Mouse (Mus musculus) ES-Bruce4 (cell line): ENCODE measurements around the gene Fndc10. TPM values are rescaled to one million over a fixed set of nuclear protein-coding genes. Genes with fewer than 3 reads are reported as not detected.

Experiments used
- H3K27ac ChIP-seq: 2 replicates; pipeline ENCODE4 v1.5.1; 2012; ENCODE audit warnings: low read length, inconsistent platforms; ENCODE audit not compliant: insufficient read depth
- H3K27me3 ChIP-seq: 2 replicates; pipeline ENCODE4 v1.6.1; 2012; ENCODE audit warnings: mild to moderate bottlenecking, low read length, inconsistent platforms; ENCODE audit not compliant: control insufficient read depth, poor library complexity, insufficient read depth, severe bottlenecking
- H3K36me3 ChIP-seq: 2 replicates; pipeline ENCODE4 v1.6.1; 2012; ENCODE audit warnings: inconsistent platforms, mild to moderate bottlenecking, low read length, moderate library complexity; ENCODE audit not compliant: control insufficient read depth, poor library complexity, insufficient read depth, severe bottlenecking
- H3K4me1 ChIP-seq: one replicate; pipeline ENCODE4 v1.8.1; 2011; ENCODE audit warnings: low read length; ENCODE audit not compliant: control insufficient read depth, insufficient read depth
- H3K4me3 ChIP-seq: 2 replicates; pipeline ENCODE4 v1.5.1; 2011; ENCODE audit warnings: low read depth, mild to moderate bottlenecking, low read length
- H3K9ac ChIP-seq: 2 replicates; pipeline ENCODE4 v1.6.1; 2012; ENCODE audit warnings: low read depth, mild to moderate bottlenecking, inconsistent platforms; ENCODE audit not compliant: poor library complexity, severe bottlenecking
- H3K9me3 ChIP-seq: replicated peaks from 2 replicates; pipeline ENCODE4 v1.6.1; 2012; ENCODE audit warnings: mild to moderate bottlenecking, low read length, inconsistent platforms; ENCODE audit not compliant: control insufficient read depth, poor library complexity, insufficient read depth, severe bottlenecking
- CTCF ChIP-seq: IDR thresholded peaks from one replicate; pipeline ENCODE4 v1.8.1; 2011; ENCODE audit warnings: low read depth, low read length
- EP300 ChIP-seq: IDR thresholded peaks from 2 replicates; pipeline ENCODE4 v1.6.1; 2011; ENCODE audit warnings: low read depth, low read length; ENCODE audit not compliant: insufficient read depth
- POLR2A ChIP-seq: IDR thresholded peaks from one replicate; pipeline ENCODE4 v1.8.1; 2011; ENCODE audit warnings: low read length; ENCODE audit not compliant: insufficient read depth
- polyA plus RNA-seq: library from polyadenylated mRNA; stranded (reverse); fragments of >200 nt; gene quantifications from 2 replicates; pipeline ENCODE4 v1.2.4, GENCODE M21; 2011; ENCODE audit warnings: low read depth; ENCODE audit not compliant: missing spikeins, insufficient read depth, insufficient read length

The Fndc10 gene
- polyA plus RNA-seq, 1 experiment, result 11.9 TPM

DNA sequence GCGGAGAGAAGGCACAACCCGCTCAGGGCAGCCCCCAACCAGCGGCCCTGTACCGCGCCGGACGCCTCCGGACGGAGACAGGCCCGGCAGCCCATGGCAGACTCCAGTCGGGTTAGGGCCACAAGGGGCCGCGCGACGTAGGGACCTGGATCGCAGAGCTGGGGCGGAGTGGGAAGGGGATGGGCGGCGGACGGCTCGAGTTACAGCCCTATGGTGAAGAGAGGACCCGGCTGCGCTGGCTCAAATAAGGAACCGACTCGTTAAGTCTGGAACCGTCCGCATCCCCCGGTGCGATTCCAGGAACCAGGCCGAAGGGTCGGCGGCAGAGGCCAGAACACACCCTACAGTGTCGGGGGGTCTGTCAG is 41.1 kb upstream of the Fndc10 start, which contains the start of gene Mmp23:
Gene Mmp23 (minus strand): TSS at position 299 of the 365 bp plus-strand sequence.
- peaks cover 5% of the 10 kb centered on the region for H3K4me1 ChIP-seq
- H3K27me3 ChIP-seq, result no peaks in the 10 kb centered on the region
- H3K4me3 ChIP-seq, result peak within 1 kb of the TSS; percentile 65
- peaks cover 17% of the 10 kb centered on the region for H3K36me3 ChIP-seq
- H3K27ac ChIP-seq, result 0 out of 2 replicates have a peak within 1 kb of the TSS, but pooled peaks have one; percentile 4
- H3K9me3 ChIP-seq, result no peaks in the 10 kb centered on the region
- TF ChIP-seq CTCF, result no peak
- no peak for TF ChIP-seq EP300
- TF ChIP-seq POLR2A, result no peak
- peak within 1 kb of the TSS; percentile 79 for H3K9ac ChIP-seq

DNA sequence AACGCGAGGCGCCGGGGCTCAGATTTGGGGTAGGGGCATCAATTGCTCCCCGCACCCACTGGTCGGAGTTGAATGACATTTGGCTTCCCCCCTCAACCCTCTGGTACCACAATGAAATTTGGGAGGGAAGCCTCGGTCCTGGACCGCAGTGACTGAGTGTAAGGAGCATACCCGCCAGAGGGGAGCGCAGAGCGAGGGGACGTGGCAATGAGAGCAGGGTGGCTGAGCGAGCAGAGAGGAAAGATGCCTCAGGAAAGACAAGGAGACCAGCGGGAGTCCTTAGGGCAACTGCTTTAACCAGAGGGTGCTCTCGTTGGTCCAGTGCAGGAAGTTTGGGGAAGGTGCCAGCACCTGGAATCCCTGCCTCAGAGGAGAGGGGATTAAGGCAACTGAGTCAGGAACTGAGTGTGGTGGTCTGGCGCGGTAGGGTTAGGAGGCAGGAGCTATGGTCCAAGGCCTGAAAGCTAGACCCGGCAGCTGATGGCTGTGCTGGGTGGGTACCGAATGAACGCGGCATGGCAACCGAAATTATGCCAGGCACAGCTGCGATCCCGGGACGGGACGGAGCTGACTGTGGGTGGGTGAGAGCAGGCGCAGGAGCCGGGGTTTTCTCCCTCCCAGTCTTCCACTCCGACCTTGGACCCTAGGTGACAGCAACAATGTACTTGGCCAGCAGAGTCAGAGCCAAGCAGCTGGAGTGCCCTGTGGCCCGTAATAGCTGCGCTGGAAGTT is 40.5 kb upstream of the Fndc10 start:
- TF ChIP-seq EP300 (no peak), CTCF (no peak), POLR2A (no peak)
- no peaks in the 10 kb centered on the region for H3K27me3 ChIP-seq
- H3K4me1 ChIP-seq, result peaks cover 5% of the 10 kb centered on the region
- peak overlapping the region; percentile 65 for H3K4me3 ChIP-seq
- H3K9me3 ChIP-seq, result no peaks in the 10 kb centered on the region
- H3K27ac ChIP-seq, result 0 out of 2 replicates have a peak overlapping the region, but pooled peaks have one; percentile 4
- H3K36me3 ChIP-seq, result peaks cover 13% of the 10 kb centered on the region
- H3K9ac ChIP-seq, result peak overlapping the region; percentile 79

DNA sequence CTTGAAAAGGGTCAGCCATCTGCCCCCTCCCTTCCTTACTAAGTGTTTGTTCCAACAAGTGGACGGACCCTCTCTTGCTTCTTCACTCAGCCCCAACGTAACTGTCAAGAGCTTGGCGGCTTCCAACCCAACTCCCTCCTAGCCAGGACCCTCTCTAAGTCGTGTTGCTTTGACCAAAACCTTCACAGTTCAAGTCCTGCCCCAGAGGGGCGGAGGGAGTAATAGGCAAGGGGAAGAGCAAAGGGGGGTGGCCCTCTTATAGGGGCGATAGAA is 40.0 kb upstream of the Fndc10 start:
- H3K4me3 ChIP-seq, result peak overlapping the region; percentile 65
- TF ChIP-seq EP300 (no peak), CTCF (no peak), POLR2A (no peak)
- H3K9me3 ChIP-seq, result no peaks in the 10 kb centered on the region
- peaks cover 8% of the 10 kb centered on the region for H3K36me3 ChIP-seq
- peaks cover 5% of the 10 kb centered on the region for H3K4me1 ChIP-seq
- H3K27me3 ChIP-seq, result no peaks in the 10 kb centered on the region
- peak overlapping the region; percentile 79 for H3K9ac ChIP-seq
- 0 out of 2 replicates have a peak overlapping the region, but pooled peaks have one; percentile 4 for H3K27ac ChIP-seq

DNA sequence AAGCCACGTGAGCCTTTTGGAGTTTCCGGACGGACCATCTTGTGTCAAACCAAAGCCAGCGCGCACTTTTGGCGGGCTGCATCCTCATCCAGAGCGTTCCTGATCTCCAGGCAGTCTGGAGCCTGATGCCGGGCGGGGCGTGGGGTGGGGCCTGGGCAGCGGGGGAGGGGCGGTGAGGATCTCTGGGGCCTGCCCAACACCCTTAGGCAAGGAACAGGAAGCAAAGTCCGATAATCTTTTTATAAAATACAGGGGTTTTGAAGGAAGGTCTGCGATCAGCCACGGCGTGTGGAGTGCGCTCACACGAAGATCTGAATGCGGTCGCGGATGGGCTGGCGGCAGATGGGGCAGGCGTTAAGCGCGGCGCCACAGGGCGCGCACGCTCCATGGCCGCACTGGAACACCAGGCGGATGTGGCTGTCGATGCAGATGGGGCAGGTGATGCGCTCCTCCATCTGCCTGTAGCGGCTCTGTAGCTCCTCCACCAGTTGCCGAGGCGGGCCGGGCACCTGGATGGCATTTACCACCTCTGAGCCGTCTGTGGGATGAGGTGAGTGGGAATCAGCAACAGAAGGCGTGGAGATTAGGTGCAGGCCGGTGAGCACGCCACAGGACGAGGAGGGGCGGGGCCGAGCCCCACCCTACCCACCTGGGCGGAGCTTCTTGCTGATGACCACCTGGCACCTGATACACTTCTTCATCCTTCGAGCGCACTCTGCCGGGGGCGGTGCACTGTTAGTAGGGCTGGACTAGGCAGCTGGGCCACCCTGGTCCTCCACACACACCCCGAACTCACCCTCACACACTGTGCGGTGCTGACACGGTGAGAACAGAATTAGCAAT is 39.5 kb upstream of the Fndc10 start:
- Histone ChIP-seq H3K9me3 (no peaks in the 10 kb centered on the region), H3K4me1 (peaks cover 5% of the 10 kb centered on the region), H3K36me3 (peaks cover 2% of the 10 kb centered on the region; the same call in 1 of the 2 replicates), H3K9ac (peak overlapping the region; percentile 79), H3K27ac (peak overlapping the region; percentile 0; the same call in 1 of the 2 replicates), H3K27me3 (no peaks in the 10 kb centered on the region), H3K4me3 (peak overlapping the region; percentile 65)
- TF ChIP-seq POLR2A, result peak; percentile 22
- TF ChIP-seq EP300, result no peak

DNA sequence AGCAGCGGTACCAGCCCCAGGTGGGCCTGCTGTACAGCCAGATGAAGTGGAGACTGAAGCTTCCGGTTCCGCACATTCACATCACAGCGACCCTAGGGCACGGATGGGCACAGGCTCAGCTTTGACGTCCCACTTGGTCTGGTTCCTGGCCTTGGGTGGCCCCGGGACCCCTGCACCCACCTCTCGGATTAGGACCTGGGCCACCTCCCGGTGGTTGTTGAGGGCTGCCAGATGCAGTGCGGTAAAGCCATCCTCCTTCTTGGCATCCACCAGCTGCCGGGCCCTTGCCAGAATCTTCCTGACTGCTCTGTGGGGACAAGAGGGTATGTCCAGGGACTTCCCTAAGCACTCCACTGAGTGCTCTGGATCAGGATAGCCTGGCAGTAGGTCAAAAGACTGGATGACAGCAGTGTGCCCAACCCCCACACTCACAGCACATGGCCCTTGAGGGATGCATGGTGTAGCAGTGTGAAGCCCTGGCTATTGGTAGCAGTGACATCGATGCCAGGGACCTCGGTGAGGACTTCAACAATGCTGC is 37.9 kb upstream of the Fndc10 start:
- Histone ChIP-seq H3K4me3 (no peak overlapping the region), H3K9ac (no peak overlapping the region), H3K4me1 (peaks cover under 1% of the 10 kb centered on the region), H3K36me3 (no peaks in the 10 kb centered on the region), H3K27me3 (no peaks in the 10 kb centered on the region), H3K27ac (no peak overlapping the region), H3K9me3 (no peaks in the 10 kb centered on the region)
- TF ChIP-seq CTCF (no peak), POLR2A (no peak), EP300 (no peak)

DNA sequence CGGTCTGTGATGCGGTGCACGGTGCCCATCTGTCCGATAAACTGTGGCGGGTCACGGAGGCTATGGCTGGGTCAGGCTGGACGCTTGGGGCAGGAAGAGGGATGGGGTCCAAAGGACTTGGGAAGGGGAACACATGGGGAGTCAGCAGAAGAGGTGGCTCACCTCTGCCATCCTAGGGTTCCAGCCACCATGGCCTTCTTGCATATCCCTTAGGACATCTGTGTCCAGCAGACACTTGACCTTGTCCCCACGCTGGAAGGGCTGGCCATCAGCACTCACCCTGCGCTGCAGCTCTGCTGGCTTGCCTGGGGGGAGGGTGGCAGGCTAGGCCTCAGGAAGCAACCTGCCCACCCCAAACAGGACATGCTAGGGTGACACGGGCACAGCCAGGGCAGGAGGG is 35.2 kb upstream of the Fndc10 start:
- TF ChIP-seq CTCF (no peak), POLR2A (no peak), EP300 (no peak)
- H3K4me3 ChIP-seq, result no peak overlapping the region
- no peaks in the 10 kb centered on the region for H3K4me1 ChIP-seq
- no peaks in the 10 kb centered on the region for H3K36me3 ChIP-seq
- no peaks in the 10 kb centered on the region for H3K9me3 ChIP-seq
- no peak overlapping the region for H3K27ac ChIP-seq
- no peak overlapping the region for H3K9ac ChIP-seq
- no peaks in the 10 kb centered on the region for H3K27me3 ChIP-seq
